Mouse (Mus musculus) liver, embryonic 11.5 days (tissue): ENCODE results near the gene Lrrn2. TPM values are rescaled to one million over a fixed set of nuclear protein-coding genes. Genes with fewer than 3 reads are reported as not detected.

Experiments
- ATAC-seq: fragments of 200-750 bp; cut with Nextera tagmentation; replicated peaks from 2 replicates; pipeline ENCODE4 v1.8.0; 2017; ENCODE audit warnings: moderate number of reproducible peaks, mild to moderate bottlenecking, moderate TSS enrichment, moderate library complexity; ENCODE audit not compliant: low FRiP score
- DNase-seq: peaks from one replicate; pipeline ENCODE4 v3.0.0-alpha.2; 2017; ENCODE audit warnings: low spot score
- H3K27ac ChIP-seq: fragments of 300-500 bp; sonication (generic); 2 replicates; pipeline ENCODE4 v1.5.1; 2014; ENCODE audit warnings: mild to moderate bottlenecking, low read depth, low read length, control low read depth
- H3K27me3 ChIP-seq: fragments of 300-500 bp; sonication (generic); replicated peaks from 2 replicates; pipeline ENCODE4 v1.6.1; 2014; ENCODE audit warnings: low read length, mixed read lengths; ENCODE audit not compliant: control insufficient read depth, insufficient read depth
- H3K36me3 ChIP-seq: fragments of 300-500 bp; sonication (generic); 2 replicates; pipeline ENCODE4 v1.6.1; 2014; ENCODE audit warnings: mild to moderate bottlenecking, low read length, moderate library complexity, mixed read lengths; ENCODE audit not compliant: control insufficient read depth, insufficient read depth
- H3K4me1 ChIP-seq: fragments of 300-500 bp; sonication (generic); replicated peaks from 2 replicates; pipeline ENCODE4 v1.6.1; 2014; ENCODE audit warnings: low read length, mixed read lengths; ENCODE audit not compliant: control insufficient read depth, insufficient read depth
- H3K4me2 ChIP-seq: fragments of 300-500 bp; sonication (generic); 2 replicates; pipeline ENCODE4 v1.6.1; 2014; ENCODE audit warnings: mild to moderate bottlenecking, control low read depth, moderate library complexity
- H3K4me3 ChIP-seq: fragments of 300-500 bp; sonication (generic); 2 replicates; pipeline ENCODE4 v1.5.1; 2014; ENCODE audit warnings: low read depth, low read length, control low read depth
- H3K9ac ChIP-seq: fragments of 300-500 bp; sonication (generic); 2 replicates; pipeline ENCODE4 v1.6.1; 2014; ENCODE audit warnings: low read depth, low read length, control low read depth
- H3K9me3 ChIP-seq: fragments of 300-500 bp; sonication (generic); 2 replicates; pipeline ENCODE4 v1.6.1; 2016; ENCODE audit warnings: low read length, inconsistent platforms, mixed read lengths; ENCODE audit not compliant: control insufficient read depth
- WGBS: fragments of 180-500 bp; shearing (Covaris S2); extraction: QIAGEN DNeasy Blood & Tissue Kit; methylation state at CpG from one replicate; pipeline ENCODE4 v1.1.7; 2014; 5-methylcytosine and 5-hydroxymethylcytosine counted together
- polyA plus RNA-seq: library from polyadenylated mRNA; unstranded; fragments of >200 nt; fragmentation: Nextera tagmentation; extraction: Ambion mirVana; gene quantifications from 2 replicates; pipeline ENCODE4 v1.2.1, GENCODE M21; 2014

Lrrn2 gene
- polyA plus RNA-seq, 1 experiment from 2014 or later: 1.3 TPM

GRCm38 (mm10) chr1:132845766-132846165 lies 34.3 kb upstream of the Lrrn2 start:
- H3K4me3 ChIP-seq: no peak overlapping the region
- no peaks in the 10 kb centered on the region for H3K9me3 ChIP-seq
- no peak overlapping the region for H3K4me2 ChIP-seq
- H3K4me1 ChIP-seq: no peaks in the 10 kb centered on the region
- no peak for ATAC-seq
- no peak for DNase-seq
- no peak overlapping the region for H3K27ac ChIP-seq
- no peaks in the 10 kb centered on the region for H3K27me3 ChIP-seq
- H3K36me3 ChIP-seq: no peaks in the 10 kb centered on the region
- H3K9ac ChIP-seq: no peak overlapping the region
- 86% methylated on average over 8 of the region's 8 CpGs for WGBS

GRCm38 (mm10) chr1:132850809-132851208 lies 29.3 kb upstream of the Lrrn2 start:
- ATAC-seq (no peak), DNase-seq (no peak)
- Histone ChIP-seq H3K36me3 (no peaks in the 10 kb centered on the region), H3K4me3 (no peak overlapping the region), H3K27me3 (no peaks in the 10 kb centered on the region), H3K27ac (no peak overlapping the region), H3K9me3 (no peaks in the 10 kb centered on the region), H3K4me1 (no peaks in the 10 kb centered on the region), H3K9ac (no peak overlapping the region), H3K4me2 (no peak overlapping the region)
- 40% methylated on average over 5 of the region's 5 CpGs for WGBS

- Histone ChIP-seq H3K27ac (no peak overlapping the region), H3K27me3 (no peaks in the 10 kb centered on the region), H3K4me2 (no peak overlapping the region), H3K4me1 (no peaks in the 10 kb centered on the region), H3K9me3 (no peaks in the 10 kb centered on the region), H3K9ac (no peak overlapping the region), H3K4me3 (no peak overlapping the region), H3K36me3 (no peaks in the 10 kb centered on the region)
- ATAC-seq (no peak), DNase-seq (no peak)
- 59% methylated on average over 2 of the region's 2 CpGs for WGBS
These were observed 28.8 kb upstream of the Lrrn2 start for GRCm38 (mm10) chr1:132851296-132851695.

- Histone ChIP-seq H3K27me3 (no peaks in the 10 kb centered on the region), H3K4me3 (no peak overlapping the region), H3K4me1 (no peaks in the 10 kb centered on the region), H3K27ac (no peak overlapping the region), H3K36me3 (no peaks in the 10 kb centered on the region), H3K4me2 (no peak overlapping the region), H3K9ac (no peak overlapping the region), H3K9me3 (no peaks in the 10 kb centered on the region)
- WGBS: 64% methylated on average over 4 of the region's 4 CpGs
- no peak for DNase-seq
- ATAC-seq: no peak
These were observed 28.3 kb upstream of the Lrrn2 start for GRCm38 (mm10) chr1:132851771-132852170.

GRCm38 (mm10) chr1:132853312-132853711 lies 26.8 kb upstream of the Lrrn2 start:
- 24% methylated on average over 8 of the region's 8 CpGs for WGBS
- no peaks in the 10 kb centered on the region for H3K4me1 ChIP-seq
- H3K4me3 ChIP-seq: no peak overlapping the region
- H3K27ac ChIP-seq: no peak overlapping the region
- H3K36me3 ChIP-seq: no peaks in the 10 kb centered on the region
- DNase-seq (no peak), ATAC-seq (no peak)
- no peak overlapping the region for H3K9ac ChIP-seq
- H3K9me3 ChIP-seq: no peaks in the 10 kb centered on the region
- no peaks in the 10 kb centered on the region for H3K27me3 ChIP-seq
- no peak overlapping the region for H3K4me2 ChIP-seq

- no peak overlapping the region for H3K4me2 ChIP-seq
- H3K27ac ChIP-seq: no peak overlapping the region
- 57% methylated on average over 5 of the region's 5 CpGs for WGBS
- DNase-seq (no peak), ATAC-seq (no peak)
- no peaks in the 10 kb centered on the region for H3K9me3 ChIP-seq
- H3K36me3 ChIP-seq: no peaks in the 10 kb centered on the region
- no peak overlapping the region for H3K4me3 ChIP-seq
- no peaks in the 10 kb centered on the region for H3K27me3 ChIP-seq
- H3K4me1 ChIP-seq: no peaks in the 10 kb centered on the region
- no peak overlapping the region for H3K9ac ChIP-seq
These were observed 21.3 kb upstream of the Lrrn2 start for GRCm38 (mm10) chr1:132858516-132859383.

GRCm38 (mm10) chr1:132864220-132864619 lies 15.9 kb upstream of the Lrrn2 start:
- 57% methylated on average over 2 of the region's 2 CpGs for WGBS
- Histone ChIP-seq H3K9ac (no peak overlapping the region), H3K9me3 (no peaks in the 10 kb centered on the region), H3K36me3 (no peaks in the 10 kb centered on the region), H3K4me3 (no peak overlapping the region), H3K27me3 (no peaks in the 10 kb centered on the region), H3K4me1 (no peaks in the 10 kb centered on the region), H3K4me2 (no peak overlapping the region), H3K27ac (no peak overlapping the region)
- ATAC-seq (no peak), DNase-seq (no peak)

- H3K27ac ChIP-seq: no peak overlapping the region
- H3K27me3 ChIP-seq: no peaks in the 10 kb centered on the region
- H3K4me3 ChIP-seq: no peak overlapping the region
- no peak for ATAC-seq
- H3K9ac ChIP-seq: no peak overlapping the region
- no peaks in the 10 kb centered on the region for H3K9me3 ChIP-seq
- H3K36me3 ChIP-seq: no peaks in the 10 kb centered on the region
- 59% methylated on average over 4 of the region's 4 CpGs for WGBS
- no peaks in the 10 kb centered on the region for H3K4me1 ChIP-seq
- H3K4me2 ChIP-seq: no peak overlapping the region
- DNase-seq: no peak
These were observed 14.5 kb upstream of the Lrrn2 start for GRCm38 (mm10) chr1:132865585-132865984.

GRCm38 (mm10) chr1:132870327-132870726 lies 9.7 kb upstream of the Lrrn2 start:
- no peaks in the 10 kb centered on the region for H3K9me3 ChIP-seq
- H3K4me2 ChIP-seq: no peak overlapping the region
- H3K4me1 ChIP-seq: no peaks in the 10 kb centered on the region
- no peak overlapping the region for H3K27ac ChIP-seq
- no peak for ATAC-seq
- no peaks in the 10 kb centered on the region for H3K36me3 ChIP-seq
- H3K4me3 ChIP-seq: no peak overlapping the region
- 61% methylated on average over 7 of the region's 7 CpGs for WGBS
- DNase-seq: no peak
- no peaks in the 10 kb centered on the region for H3K27me3 ChIP-seq
- no peak overlapping the region for H3K9ac ChIP-seq
